Mouse (Mus musculus): ENCODE data around the gene Anln.
"Not testable (repeated sequence)": the region's sequence is repeated elsewhere in the genome, so short reads cannot be mapped to it uniquely, and the experiment has no call there.

Gene Anln

GRCm38 (mm10) chr9:22316047-22316446 lies 72.9 kb downstream of the Anln start:
- DNase-seq: not testable (repeated sequence)

GRCm38 (mm10) chr9:22314066-22314465 lies 74.9 kb downstream of the Anln start:
- DNase-seq: no peak

- DNase-seq: no peak
Measured at GRCm38 (mm10) chr9:22313218-22313617, 75.8 kb downstream of the Anln start.

- DNase-seq: no peak
Measured at GRCm38 (mm10) chr9:22309651-22310050, 79.3 kb downstream of the Anln start.

- not testable (repeated sequence) for DNase-seq
Measured at GRCm38 (mm10) chr9:22307920-22308262, 81.1 kb downstream of the Anln start.

- peak; percentile 95 for DNase-seq
Measured at GRCm38 (mm10) chr9:22307156-22307919, 81.7 kb downstream of the Anln start, which contains the start of gene Zfp810. Zfp810 (minus strand) TSS chr9:22307648.

GRCm38 (mm10) chr9:22306726-22307125 lies 82.3 kb downstream of the Anln start:
- peak; percentile 10 for DNase-seq

GRCm38 (mm10) chr9:22302199-22302598 lies 86.8 kb downstream of the Anln start:
- DNase-seq: no peak
